Mouse (Mus musculus): ENCODE results near the gene Dlg2. TPM values are rescaled to one million over a fixed set of nuclear protein-coding genes. Genes with fewer than 3 reads are reported as not detected.
A peak's percentile ranks its signal among the peaks of the same experiment; 100 is the strongest.

The Dlg2 gene
- polyA plus RNA-seq, 1 experiment from 2014 or later, result 28.5 TPM

DNA sequence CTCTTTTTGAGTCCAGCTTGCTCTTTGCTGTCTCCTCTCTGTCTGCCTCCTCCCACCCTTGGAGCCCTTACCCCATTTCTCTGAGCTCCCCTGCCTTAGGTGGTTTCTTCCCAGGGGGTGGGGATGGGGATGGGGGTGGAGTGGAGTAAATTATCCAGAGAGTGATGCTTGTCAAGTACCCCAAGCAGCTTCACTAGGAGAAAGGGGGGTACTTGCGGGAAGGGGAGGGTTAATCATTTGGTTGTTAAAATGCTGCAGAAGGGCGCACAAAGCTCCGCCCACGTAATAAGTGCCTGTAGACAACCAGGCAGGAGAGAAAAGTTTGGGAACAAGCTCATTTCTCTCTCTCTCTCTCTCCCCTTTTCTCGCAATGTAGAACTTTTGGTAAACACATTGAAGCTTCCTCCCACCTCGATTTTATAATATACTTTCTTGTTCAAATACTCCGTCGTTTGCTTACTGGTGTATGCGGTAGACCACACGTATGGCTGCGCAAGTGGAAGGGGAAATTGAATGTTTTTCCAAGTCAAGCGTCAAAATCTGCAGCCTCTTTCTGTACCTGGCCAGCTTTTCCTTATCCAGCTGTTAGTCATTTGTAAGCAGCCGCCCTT lies 410.0 kb downstream of the Dlg2 start:
- Histone ChIP-seq H3K9ac (peak overlapping the region; percentile 65), H3K4me3 (peak overlapping the region; percentile 50), H3K4me1 (replicated peaks) (peaks cover 10% of the 10 kb centered on the region), H3K9me3 (no peaks in the 10 kb centered on the region), H3K36me3 (no peaks in the 10 kb centered on the region), H3K4me2 (peak overlapping the region; percentile 80), H3K27ac (replicated peaks) (peak overlapping the region; percentile 83), H3K27me3 (no peaks in the 10 kb centered on the region)
- under 1% methylated on average over 13 of the region's 13 CpGs for WGBS
- peak; percentile 29; the same call in 1 of the 2 replicates for ATAC-seq (ENCODE audit: low FRiP score, low read depth)

DNA sequence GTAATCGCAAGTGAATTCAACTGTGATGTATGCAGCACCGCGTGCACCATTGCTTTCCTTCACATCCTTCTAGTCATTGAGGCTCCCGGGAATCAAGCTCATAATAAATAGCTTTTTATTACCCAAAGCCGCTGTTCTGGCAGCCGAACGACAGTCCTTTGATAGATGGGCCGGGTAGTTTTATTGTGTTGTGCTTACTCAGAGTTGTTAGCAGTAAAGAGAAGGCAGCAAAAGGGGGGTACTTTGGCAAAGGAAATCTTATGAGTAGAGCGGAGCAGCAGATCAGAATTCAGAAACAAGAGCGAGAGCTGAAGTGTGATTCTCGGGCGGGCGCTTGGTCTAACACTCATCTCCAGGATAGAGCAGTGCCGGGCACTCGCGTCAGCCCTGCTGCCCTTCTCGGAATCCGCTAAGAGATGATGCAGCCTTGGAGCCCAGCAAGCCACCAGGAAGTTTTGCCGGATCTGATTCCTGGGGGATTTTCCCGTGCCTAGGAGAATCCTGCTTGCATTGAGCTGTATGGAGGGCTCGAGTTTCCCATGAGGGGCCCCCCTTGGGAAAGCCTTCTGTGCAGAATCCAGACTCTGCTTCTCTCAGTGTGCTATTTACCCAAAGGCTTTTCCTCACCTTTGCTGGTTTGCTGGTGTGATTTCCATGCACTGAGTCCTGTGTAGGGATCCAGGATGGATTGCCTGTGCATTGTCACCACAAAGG lies 410.7 kb downstream of the Dlg2 start:
- Histone ChIP-seq H3K4me2 (peak overlapping the region; percentile 80), H3K36me3 (no peaks in the 10 kb centered on the region), H3K9me3 (no peaks in the 10 kb centered on the region), H3K27me3 (no peaks in the 10 kb centered on the region), H3K4me3 (peak overlapping the region; percentile 50), H3K27ac (replicated peaks) (peak overlapping the region; percentile 83), H3K4me1 (replicated peaks) (peaks cover 10% of the 10 kb centered on the region), H3K9ac (peak overlapping the region; percentile 65)
- peak; percentile 90 for ATAC-seq (ENCODE audit: low FRiP score, low read depth)
- WGBS, result 1% methylated on average over 21 of the region's 21 CpGs

DNA sequence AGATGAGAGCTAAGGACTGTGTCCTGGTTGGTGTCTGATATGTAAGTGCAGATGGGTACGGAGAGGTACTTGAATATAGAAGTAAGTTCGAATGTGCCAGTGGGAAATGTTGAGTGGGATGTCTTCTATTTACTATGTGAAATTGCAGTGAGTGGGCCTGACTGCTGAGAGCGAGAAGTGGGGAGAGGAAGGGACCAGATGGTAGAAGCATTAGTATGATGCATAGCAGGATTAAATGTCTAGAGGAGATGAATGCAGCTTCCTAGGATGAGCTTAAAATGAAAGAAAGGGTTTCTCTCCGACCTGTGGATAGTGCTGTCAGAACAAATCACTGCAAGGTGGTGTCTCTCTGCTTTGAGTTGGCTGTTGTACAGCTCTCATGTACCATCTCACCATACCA lies 451.0 kb downstream of the Dlg2 start:
- no peak overlapping the region for H3K4me3 ChIP-seq
- H3K9ac ChIP-seq, result no peak overlapping the region
- H3K4me2 ChIP-seq, result no peak overlapping the region
- H3K27ac ChIP-seq (replicated peaks), result no peak overlapping the region
- no peaks in the 10 kb centered on the region for H3K4me1 ChIP-seq (replicated peaks)
- 84% methylated on average over 4 of the region's 4 CpGs for WGBS
- H3K9me3 ChIP-seq, result no peaks in the 10 kb centered on the region
- H3K27me3 ChIP-seq, result no peaks in the 10 kb centered on the region
- no peaks in the 10 kb centered on the region for H3K36me3 ChIP-seq
- no peak for ATAC-seq (ENCODE audit: low FRiP score, low read depth)

DNA sequence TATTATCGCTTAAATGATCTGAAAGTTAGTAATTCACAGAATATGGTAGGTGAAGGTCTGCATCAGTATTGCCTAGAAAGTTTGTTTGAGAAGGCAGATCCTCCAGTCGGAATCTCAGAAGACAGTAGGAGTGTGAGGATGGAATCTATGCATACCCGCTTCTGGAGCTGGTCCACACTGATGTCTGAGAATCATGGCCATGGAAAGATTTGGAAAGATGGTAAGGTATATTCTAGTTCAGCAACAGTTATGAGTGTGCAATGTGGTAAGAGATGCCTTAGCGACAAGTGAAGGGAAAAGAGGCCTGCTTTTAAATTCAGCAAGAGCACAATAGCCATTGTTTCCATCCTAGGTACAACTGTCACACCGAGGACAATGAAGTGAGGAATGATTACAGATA lies 464.3 kb downstream of the Dlg2 start:
- Histone ChIP-seq H3K36me3 (no peaks in the 10 kb centered on the region), H3K4me3 (no peak overlapping the region), H3K9ac (no peak overlapping the region), H3K27ac (replicated peaks) (no peak overlapping the region), H3K27me3 (no peaks in the 10 kb centered on the region), H3K4me2 (no peak overlapping the region), H3K4me1 (replicated peaks) (no peaks in the 10 kb centered on the region), H3K9me3 (no peaks in the 10 kb centered on the region)
- 71% methylated on average over 5 of the region's 5 CpGs for WGBS
- no peak for ATAC-seq (ENCODE audit: low FRiP score, low read depth)

DNA sequence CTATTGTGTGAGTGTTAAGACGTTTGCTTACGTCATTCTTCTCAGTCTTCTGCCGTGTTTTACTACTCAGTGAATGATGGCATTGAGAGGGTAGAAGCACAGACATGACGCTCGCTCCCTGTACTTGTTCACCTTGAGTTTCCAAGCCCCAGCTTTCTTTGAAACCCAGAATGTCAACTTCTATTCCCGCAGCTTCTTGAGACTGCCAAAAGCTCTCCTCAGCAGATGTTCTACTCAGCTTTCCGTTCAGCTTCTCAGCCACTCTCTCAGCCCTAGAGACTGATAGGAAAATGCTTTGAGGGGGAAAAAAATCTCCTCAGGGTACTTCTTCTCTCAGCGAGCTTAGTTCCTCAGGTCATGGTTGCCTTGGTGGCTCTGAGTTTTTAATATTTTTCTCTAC lies 470.6 kb downstream of the Dlg2 start:
- H3K27ac ChIP-seq (replicated peaks), result no peak overlapping the region
- H3K9ac ChIP-seq, result no peak overlapping the region
- no peak overlapping the region for H3K4me3 ChIP-seq
- no peaks in the 10 kb centered on the region for H3K36me3 ChIP-seq
- no peaks in the 10 kb centered on the region for H3K27me3 ChIP-seq
- no peak for ATAC-seq (ENCODE audit: low FRiP score, low read depth)
- no peak overlapping the region for H3K4me2 ChIP-seq
- H3K9me3 ChIP-seq, result no peaks in the 10 kb centered on the region
- no peaks in the 10 kb centered on the region for H3K4me1 ChIP-seq (replicated peaks)
- 82% methylated on average over 8 of the region's 8 CpGs for WGBS

DNA sequence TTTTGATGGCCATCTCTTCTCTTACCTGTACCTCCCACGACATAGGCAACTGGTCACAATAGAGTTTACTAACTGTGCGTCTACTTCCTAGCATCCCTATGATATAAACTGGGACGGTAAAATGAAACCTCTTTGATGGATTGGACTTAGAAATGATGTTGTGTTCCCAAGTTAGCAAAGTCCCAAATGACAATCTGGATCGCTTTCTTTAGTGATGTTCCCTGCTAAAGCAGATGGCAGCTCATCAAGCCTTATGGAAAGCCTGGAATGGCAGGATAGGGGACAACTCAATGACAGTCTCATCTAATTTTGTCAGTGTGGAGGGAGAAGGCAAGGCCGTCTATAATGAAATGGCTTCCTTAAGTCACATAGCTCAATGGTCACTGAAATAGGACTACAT lies 472.7 kb downstream of the Dlg2 start:
- ATAC-seq (ENCODE audit: low FRiP score, low read depth), result no peak
- H3K4me1 ChIP-seq (replicated peaks), result no peaks in the 10 kb centered on the region
- WGBS, result 90% methylated on average over 5 of the region's 5 CpGs

DNA sequence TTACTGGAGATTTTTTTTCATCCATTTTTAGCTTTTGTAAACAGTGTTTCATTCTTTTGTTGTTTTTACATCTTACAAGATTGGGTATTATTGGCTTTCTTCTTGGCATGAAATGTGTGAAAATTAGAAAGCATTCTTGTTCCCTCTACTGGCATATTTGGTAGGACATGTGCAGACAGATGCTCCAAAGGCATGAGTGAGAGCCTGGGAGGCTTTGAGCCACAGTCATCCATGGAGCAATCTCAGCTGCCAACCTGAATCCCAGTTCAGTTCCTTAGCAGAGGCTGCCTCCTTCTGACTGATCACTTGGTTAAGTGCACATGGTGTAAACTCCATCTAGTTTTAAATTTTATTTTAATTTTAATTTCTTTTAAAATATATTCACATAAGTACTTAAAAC lies 500.8 kb downstream of the Dlg2 start:
- H3K4me1 ChIP-seq (replicated peaks), result no peaks in the 10 kb centered on the region
- H3K27ac ChIP-seq (replicated peaks), result no peak overlapping the region
- no peak for ATAC-seq (ENCODE audit: low FRiP score, low read depth)
- no peaks in the 10 kb centered on the region for H3K27me3 ChIP-seq
- H3K9me3 ChIP-seq, result no peaks in the 10 kb centered on the region
- no peak overlapping the region for H3K9ac ChIP-seq
- no peaks in the 10 kb centered on the region for H3K36me3 ChIP-seq
- H3K4me3 ChIP-seq, result no peak overlapping the region
- no peak overlapping the region for H3K4me2 ChIP-seq

More for the DNA sequence above, 472.7 kb downstream of the Dlg2 start:
- H3K27ac ChIP-seq (replicated peaks), result no peak overlapping the region
- no peaks in the 10 kb centered on the region for H3K9me3 ChIP-seq
- no peak overlapping the region for H3K4me3 ChIP-seq
- no peak overlapping the region for H3K4me2 ChIP-seq
- no peaks in the 10 kb centered on the region for H3K27me3 ChIP-seq
- no peak overlapping the region for H3K9ac ChIP-seq
- no peaks in the 10 kb centered on the region for H3K36me3 ChIP-seq

DNA sequence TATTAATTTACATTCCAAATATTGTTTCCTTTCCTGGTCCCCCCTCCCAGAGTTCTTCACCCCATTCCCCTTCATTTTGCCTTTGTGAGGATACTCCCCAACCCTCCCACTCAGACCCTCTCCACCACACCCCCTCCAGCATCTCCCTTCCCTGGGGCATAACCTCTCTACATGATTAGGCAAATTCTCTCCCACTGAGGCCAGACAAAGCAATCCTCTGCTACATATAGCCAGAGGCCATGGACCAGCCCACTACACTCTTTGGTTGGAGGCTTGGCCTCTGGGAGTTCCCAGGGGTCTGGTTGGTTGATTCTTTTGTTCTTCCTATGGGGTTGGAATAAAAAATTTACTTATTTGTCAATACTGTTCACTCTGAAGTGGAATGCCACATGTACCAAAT lies 505.6 kb downstream of the Dlg2 start:
- no peaks in the 10 kb centered on the region for H3K27me3 ChIP-seq
- ATAC-seq (ENCODE audit: low FRiP score, low read depth), result no peak

DNA sequence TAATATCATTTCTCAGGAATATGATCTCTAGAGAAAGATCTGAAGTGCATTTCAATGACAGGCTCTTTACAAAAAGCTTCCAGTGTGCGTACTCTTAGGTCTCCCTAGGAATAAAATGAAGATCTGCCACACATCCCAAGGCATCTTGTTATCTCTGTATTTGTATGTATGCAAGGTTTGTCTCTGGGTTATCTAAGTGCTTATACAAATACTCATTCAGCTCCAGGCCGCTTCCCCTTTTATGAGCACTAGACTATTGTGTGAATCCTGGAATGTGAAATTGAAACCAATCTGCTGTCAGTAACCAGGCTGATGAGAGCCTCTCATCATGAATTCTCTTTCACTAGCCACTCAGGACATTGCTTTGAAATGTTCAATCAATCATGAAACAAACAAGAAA lies 534.2 kb downstream of the Dlg2 start:
- Histone ChIP-seq H3K36me3 (no peaks in the 10 kb centered on the region), H3K9ac (no peak overlapping the region), H3K9me3 (no peaks in the 10 kb centered on the region), H3K4me1 (replicated peaks) (no peaks in the 10 kb centered on the region), H3K4me3 (no peak overlapping the region), H3K4me2 (no peak overlapping the region), H3K27me3 (no peaks in the 10 kb centered on the region), H3K27ac (replicated peaks) (no peak overlapping the region)
- no peak for ATAC-seq (ENCODE audit: low FRiP score, low read depth)
- 69% methylated on average over 2 of the region's 2 CpGs for WGBS

More for the DNA sequence above, 505.6 kb downstream of the Dlg2 start:
- Histone ChIP-seq H3K4me3 (no peak overlapping the region), H3K4me2 (no peak overlapping the region), H3K4me1 (replicated peaks) (no peaks in the 10 kb centered on the region), H3K9ac (no peak overlapping the region), H3K36me3 (no peaks in the 10 kb centered on the region), H3K27ac (replicated peaks) (no peak overlapping the region), H3K9me3 (no peaks in the 10 kb centered on the region)

DNA sequence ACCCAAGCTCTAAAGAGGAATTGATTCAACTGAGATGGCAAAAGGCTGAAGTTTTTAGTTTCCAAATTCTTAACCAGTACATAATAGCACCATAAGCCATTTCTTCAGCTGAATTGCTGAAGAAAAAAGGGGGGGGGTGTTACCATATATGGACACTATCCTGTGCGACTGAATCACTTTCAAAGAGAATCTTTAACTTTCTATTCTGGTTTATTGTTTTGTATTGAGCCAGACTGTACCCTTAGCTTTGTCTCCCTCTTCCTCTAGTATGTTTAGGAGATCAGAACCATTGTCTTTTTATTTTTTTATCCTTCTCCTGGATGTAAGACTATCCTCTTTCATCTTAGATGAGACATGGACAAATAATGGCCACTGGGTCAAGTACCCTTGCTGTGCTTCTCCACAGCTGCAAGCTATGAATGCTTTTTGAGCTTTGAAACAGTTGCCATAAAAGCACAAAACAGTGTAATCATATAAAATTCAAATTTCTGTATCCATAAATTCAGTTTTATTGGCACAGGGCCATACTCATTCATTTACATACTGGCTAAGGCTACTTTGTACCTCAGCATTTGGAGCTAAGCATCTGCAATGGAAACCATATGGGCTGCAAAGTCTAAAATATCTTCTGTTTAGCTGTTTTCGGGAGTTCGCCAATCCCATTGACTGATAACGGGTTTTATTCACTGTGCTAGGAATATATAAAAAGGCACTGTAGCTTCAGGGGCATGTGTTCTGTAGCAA lies 568.7 kb downstream of the Dlg2 start:
- WGBS, result 84% methylated on average over 4 of the region's 4 CpGs
- Histone ChIP-seq H3K4me2 (no peak overlapping the region), H3K27ac (replicated peaks) (no peak overlapping the region), H3K36me3 (no peaks in the 10 kb centered on the region), H3K27me3 (no peaks in the 10 kb centered on the region), H3K9me3 (no peaks in the 10 kb centered on the region), H3K4me1 (replicated peaks) (no peaks in the 10 kb centered on the region), H3K9ac (no peak overlapping the region), H3K4me3 (no peak overlapping the region)
- no peak for ATAC-seq (ENCODE audit: low FRiP score, low read depth)

DNA sequence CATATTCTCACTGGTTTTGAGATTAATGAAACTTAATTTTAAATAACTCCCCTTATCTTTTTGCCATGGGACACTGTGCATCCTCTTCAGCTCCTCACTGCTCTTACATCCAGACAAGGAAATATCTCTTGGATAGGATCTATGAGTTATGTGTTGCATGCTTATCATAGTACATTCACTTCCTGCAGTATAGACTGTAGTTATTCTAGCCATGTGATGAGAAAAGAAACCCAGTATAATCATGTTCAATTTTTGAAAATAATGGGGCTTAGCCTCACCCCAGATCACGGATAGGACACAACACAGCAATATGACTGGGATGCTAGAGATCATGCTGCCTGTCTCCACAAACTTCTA lies 569.2 kb downstream of the Dlg2 start:
- 90% methylated on average over 1 of the region's 1 CpGs for whole genome bisulfite sequencing

DNA sequence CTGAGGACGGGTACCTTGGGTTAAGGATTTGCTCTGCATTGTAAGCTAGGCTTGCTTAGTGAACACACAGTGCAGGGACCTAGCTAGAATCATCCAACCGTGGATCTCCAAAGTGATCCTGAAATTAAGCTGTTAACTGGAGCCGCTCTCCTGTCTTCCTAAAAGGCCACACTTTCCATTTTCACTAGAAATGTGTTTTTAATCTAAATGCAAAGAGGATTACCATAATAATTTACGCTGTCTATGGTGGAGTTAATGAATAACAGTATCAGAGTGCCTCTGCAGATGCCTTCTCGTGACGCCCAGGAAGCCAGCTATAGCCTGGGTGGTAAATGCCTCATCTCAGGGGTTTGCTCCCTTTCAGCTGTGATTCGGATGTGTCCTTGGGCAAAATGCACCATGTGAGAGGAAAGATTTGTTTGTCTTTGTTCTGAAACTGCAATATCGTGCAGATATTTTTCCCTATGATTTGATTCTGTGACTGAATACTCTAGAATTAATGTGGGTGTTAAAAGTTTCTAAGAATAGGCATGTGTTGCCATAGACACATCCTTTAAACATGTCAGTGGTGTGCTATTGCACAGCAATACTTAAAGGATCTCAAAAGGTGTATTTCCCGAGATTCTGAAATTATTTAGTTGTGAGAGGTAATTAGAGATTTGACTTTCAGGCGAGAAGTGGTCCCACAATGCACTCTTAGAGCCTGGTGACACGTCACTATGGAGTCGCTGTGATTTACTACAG lies 587.0 kb downstream of the Dlg2 start:
- Histone ChIP-seq H3K27me3 (no peaks in the 10 kb centered on the region), H3K4me1 (replicated peaks) (no peaks in the 10 kb centered on the region), H3K9ac (no peak overlapping the region), H3K4me3 (no peak overlapping the region), H3K27ac (replicated peaks) (peak overlapping the region; percentile 63; the same call in 1 of the 2 replicates), H3K9me3 (no peaks in the 10 kb centered on the region), H3K36me3 (no peaks in the 10 kb centered on the region), H3K4me2 (peak overlapping the region; percentile 17; the same call in 1 of the 2 replicates)
- 0 out of 2 replicates have a peak, but pooled peaks have one; percentile 61 for ATAC-seq (ENCODE audit: low FRiP score, low read depth)
- WGBS, result 42% methylated on average over 12 of the region's 12 CpGs

More for the DNA sequence above, 569.2 kb downstream of the Dlg2 start:
- H3K27me3 ChIP-seq, result no peaks in the 10 kb centered on the region
- no peak overlapping the region for H3K27ac ChIP-seq (replicated peaks)
- no peaks in the 10 kb centered on the region for H3K9me3 ChIP-seq
- H3K36me3 ChIP-seq, result no peaks in the 10 kb centered on the region
- no peak overlapping the region for H3K9ac ChIP-seq
- no peak for ATAC-seq (ENCODE audit: low FRiP score, low read depth)
- no peaks in the 10 kb centered on the region for H3K4me1 ChIP-seq (replicated peaks)
- H3K4me3 ChIP-seq, result no peak overlapping the region
- no peak overlapping the region for H3K4me2 ChIP-seq
